Mouse (Mus musculus): ENCODE results near the gene Crybg1. TPM values are rescaled to one million over a fixed set of nuclear protein-coding genes. Genes with fewer than 3 reads are reported as not detected.

The Crybg1 gene
- polyA plus RNA-seq, 1 experiment from 2014 or later: 1.0 TPM

GRCm38 (mm10) chr10:43998023-43998422 is 150.6 kb downstream of the Crybg1 start:
- H3K27me3 ChIP-seq (ENCODE audit: control insufficient read depth, insufficient read depth, low read depth, low read length): peaks cover 12% of the 10 kb centered on the region
- H3K4me2 ChIP-seq (ENCODE audit: low read depth, low read length): no peak overlapping the region
- no peaks in the 10 kb centered on the region for H3K9me3 ChIP-seq (replicated peaks; ENCODE audit: control insufficient read depth, low read length)
- no peak overlapping the region for H3K27ac ChIP-seq (ENCODE audit: low read length)
- ATAC-seq (ENCODE audit: low read depth): no peak
- H3K4me3 ChIP-seq (ENCODE audit: low read depth, low read length): no peak overlapping the region
- 62% methylated on average over 9 of the region's 9 CpGs for WGBS (ENCODE audit: insufficient replicate concordance)
- H3K36me3 ChIP-seq (ENCODE audit: control insufficient read depth, insufficient read depth): no peaks in the 10 kb centered on the region
- no peaks in the 10 kb centered on the region; the same call in 1 of the 2 replicates for H3K4me1 ChIP-seq (ENCODE audit: control insufficient read depth, low read depth, low read length)
- no peak overlapping the region for H3K9ac ChIP-seq (ENCODE audit: low read depth, low read length)

- H3K9me3 ChIP-seq (replicated peaks; ENCODE audit: control insufficient read depth, low read length): no peaks in the 10 kb centered on the region
- no peak overlapping the region for H3K4me3 ChIP-seq (ENCODE audit: low read depth, low read length)
- no peak for ATAC-seq (ENCODE audit: low read depth)
- no peak overlapping the region for H3K9ac ChIP-seq (ENCODE audit: low read depth, low read length)
- no peak overlapping the region for H3K27ac ChIP-seq (ENCODE audit: low read length)
- WGBS (ENCODE audit: insufficient replicate concordance): 65% methylated on average over 10 of the region's 10 CpGs
- H3K4me2 ChIP-seq (ENCODE audit: low read depth, low read length): no peak overlapping the region
- peaks cover 5% of the 10 kb centered on the region for H3K27me3 ChIP-seq (ENCODE audit: control insufficient read depth, insufficient read depth, low read depth, low read length)
- H3K4me1 ChIP-seq (ENCODE audit: control insufficient read depth, low read depth, low read length): no peaks in the 10 kb centered on the region; the same call in 1 of the 2 replicates
- H3K36me3 ChIP-seq (ENCODE audit: control insufficient read depth, insufficient read depth): no peaks in the 10 kb centered on the region
Observed at GRCm38 (mm10) chr10:43997276-43997675, 151.4 kb downstream of the Crybg1 start.

- H3K9me3 ChIP-seq (replicated peaks; ENCODE audit: control insufficient read depth, low read length): no peaks in the 10 kb centered on the region
- no peak overlapping the region; the same call in 1 of the 2 replicates for H3K4me2 ChIP-seq (ENCODE audit: low read depth, low read length)
- H3K27ac ChIP-seq (ENCODE audit: low read length): 0 out of 2 replicates have a peak overlapping the region, but pooled peaks have one; percentile 12
- no peak overlapping the region for H3K4me3 ChIP-seq (ENCODE audit: low read depth, low read length)
- ATAC-seq (ENCODE audit: low read depth): no peak
- H3K27me3 ChIP-seq (ENCODE audit: control insufficient read depth, insufficient read depth, low read depth, low read length): no peaks in the 10 kb centered on the region
- no peaks in the 10 kb centered on the region; the same call in 1 of the 2 replicates for H3K4me1 ChIP-seq (ENCODE audit: control insufficient read depth, low read depth, low read length)
- H3K9ac ChIP-seq (ENCODE audit: low read depth, low read length): no peak overlapping the region
- H3K36me3 ChIP-seq (ENCODE audit: control insufficient read depth, insufficient read depth): no peaks in the 10 kb centered on the region
- WGBS (ENCODE audit: insufficient replicate concordance): 40% methylated on average over 10 of the region's 10 CpGs
Observed at GRCm38 (mm10) chr10:43995858-43996650, 152.6 kb downstream of the Crybg1 start.

- Histone ChIP-seq H3K36me3 (ENCODE audit: control insufficient read depth, insufficient read depth) (no peaks in the 10 kb centered on the region), H3K4me3 (ENCODE audit: low read depth, low read length) (no peak overlapping the region), H3K27me3 (ENCODE audit: control insufficient read depth, insufficient read depth, low read depth, low read length) (no peaks in the 10 kb centered on the region), H3K27ac (ENCODE audit: low read length) (no peak overlapping the region), H3K4me2 (ENCODE audit: low read depth, low read length) (no peak overlapping the region), H3K9ac (ENCODE audit: low read depth, low read length) (no peak overlapping the region), H3K4me1 (ENCODE audit: control insufficient read depth, low read depth, low read length) (no peaks in the 10 kb centered on the region; the same call in 1 of the 2 replicates), H3K9me3 (replicated peaks; ENCODE audit: control insufficient read depth, low read length) (no peaks in the 10 kb centered on the region)
- 45% methylated on average over 6 of the region's 6 CpGs for WGBS (ENCODE audit: insufficient replicate concordance)
- ATAC-seq (ENCODE audit: low read depth): no peak
Observed at GRCm38 (mm10) chr10:43993198-43993597, 155.5 kb downstream of the Crybg1 start.

GRCm38 (mm10) chr10:43992506-43992905 is 156.1 kb downstream of the Crybg1 start:
- Histone ChIP-seq H3K4me1 (ENCODE audit: control insufficient read depth, low read depth, low read length) (no peaks in the 10 kb centered on the region; the same call in 1 of the 2 replicates), H3K27ac (ENCODE audit: low read length) (no peak overlapping the region), H3K27me3 (ENCODE audit: control insufficient read depth, insufficient read depth, low read depth, low read length) (no peaks in the 10 kb centered on the region), H3K4me2 (ENCODE audit: low read depth, low read length) (no peak overlapping the region), H3K9me3 (replicated peaks; ENCODE audit: control insufficient read depth, low read length) (no peaks in the 10 kb centered on the region), H3K9ac (ENCODE audit: low read depth, low read length) (no peak overlapping the region), H3K36me3 (ENCODE audit: control insufficient read depth, insufficient read depth) (no peaks in the 10 kb centered on the region), H3K4me3 (ENCODE audit: low read depth, low read length) (no peak overlapping the region)
- WGBS (ENCODE audit: insufficient replicate concordance): 46% methylated on average over 5 of the region's 5 CpGs
- ATAC-seq (ENCODE audit: low read depth): no peak

- H3K36me3 ChIP-seq (ENCODE audit: control insufficient read depth, insufficient read depth): no peaks in the 10 kb centered on the region
- H3K9me3 ChIP-seq (replicated peaks; ENCODE audit: control insufficient read depth, low read length): no peaks in the 10 kb centered on the region
- H3K27me3 ChIP-seq (ENCODE audit: control insufficient read depth, insufficient read depth, low read depth, low read length): no peaks in the 10 kb centered on the region
- no peaks in the 10 kb centered on the region; the same call in 1 of the 2 replicates for H3K4me1 ChIP-seq (ENCODE audit: control insufficient read depth, low read depth, low read length)
- H3K9ac ChIP-seq (ENCODE audit: low read depth, low read length): no peak overlapping the region
- H3K4me2 ChIP-seq (ENCODE audit: low read depth, low read length): no peak overlapping the region
- ATAC-seq (ENCODE audit: low read depth): no peak
- no peak overlapping the region for H3K4me3 ChIP-seq (ENCODE audit: low read depth, low read length)
- 52% methylated on average over 5 of the region's 5 CpGs for WGBS (ENCODE audit: insufficient replicate concordance)
- no peak overlapping the region for H3K27ac ChIP-seq (ENCODE audit: low read length)
Observed at GRCm38 (mm10) chr10:43991268-43991667, 157.4 kb downstream of the Crybg1 start.

- WGBS (ENCODE audit: insufficient replicate concordance): 67% methylated on average over 2 of the region's 2 CpGs
- no peak overlapping the region for H3K27ac ChIP-seq (ENCODE audit: low read length)
- H3K36me3 ChIP-seq (ENCODE audit: control insufficient read depth, insufficient read depth): no peaks in the 10 kb centered on the region
- no peak overlapping the region for H3K4me2 ChIP-seq (ENCODE audit: low read depth, low read length)
- H3K27me3 ChIP-seq (ENCODE audit: control insufficient read depth, insufficient read depth, low read depth, low read length): no peaks in the 10 kb centered on the region
- no peak overlapping the region for H3K9ac ChIP-seq (ENCODE audit: low read depth, low read length)
- no peak overlapping the region for H3K4me3 ChIP-seq (ENCODE audit: low read depth, low read length)
- H3K4me1 ChIP-seq (ENCODE audit: control insufficient read depth, low read depth, low read length): no peaks in the 10 kb centered on the region
- no peak for ATAC-seq (ENCODE audit: low read depth)
- H3K9me3 ChIP-seq (replicated peaks; ENCODE audit: control insufficient read depth, low read length): no peaks in the 10 kb centered on the region
Observed at GRCm38 (mm10) chr10:43983866-43984265, 164.8 kb downstream of the Crybg1 start.

GRCm38 (mm10) chr10:43983241-43983640 is 165.4 kb downstream of the Crybg1 start:
- Histone ChIP-seq H3K36me3 (ENCODE audit: control insufficient read depth, insufficient read depth) (no peaks in the 10 kb centered on the region), H3K4me3 (ENCODE audit: low read depth, low read length) (no peak overlapping the region), H3K27me3 (ENCODE audit: control insufficient read depth, insufficient read depth, low read depth, low read length) (no peaks in the 10 kb centered on the region), H3K9ac (ENCODE audit: low read depth, low read length) (no peak overlapping the region), H3K27ac (ENCODE audit: low read length) (no peak overlapping the region), H3K9me3 (replicated peaks; ENCODE audit: control insufficient read depth, low read length) (no peaks in the 10 kb centered on the region), H3K4me1 (ENCODE audit: control insufficient read depth, low read depth, low read length) (no peaks in the 10 kb centered on the region), H3K4me2 (ENCODE audit: low read depth, low read length) (no peak overlapping the region)
- WGBS (ENCODE audit: insufficient replicate concordance): 69% methylated on average over 5 of the region's 5 CpGs
- ATAC-seq (ENCODE audit: low read depth): no peak

GRCm38 (mm10) chr10:43982470-43982869 is 166.2 kb downstream of the Crybg1 start:
- H3K4me2 ChIP-seq (ENCODE audit: low read depth, low read length): no peak overlapping the region
- no peak overlapping the region for H3K9ac ChIP-seq (ENCODE audit: low read depth, low read length)
- no peaks in the 10 kb centered on the region for H3K4me1 ChIP-seq (ENCODE audit: control insufficient read depth, low read depth, low read length)
- H3K36me3 ChIP-seq (ENCODE audit: control insufficient read depth, insufficient read depth): no peaks in the 10 kb centered on the region
- WGBS (ENCODE audit: insufficient replicate concordance): 77% methylated on average over 6 of the region's 6 CpGs
- H3K27ac ChIP-seq (ENCODE audit: low read length): no peak overlapping the region
- ATAC-seq (ENCODE audit: low read depth): no peak
- no peak overlapping the region for H3K4me3 ChIP-seq (ENCODE audit: low read depth, low read length)
- H3K27me3 ChIP-seq (ENCODE audit: control insufficient read depth, insufficient read depth, low read depth, low read length): no peaks in the 10 kb centered on the region
- H3K9me3 ChIP-seq (replicated peaks; ENCODE audit: control insufficient read depth, low read length): no peaks in the 10 kb centered on the region
